Mouse (Mus musculus): ENCODE measurements around the gene Olfr1510. TPM values are rescaled to one million over a fixed set of nuclear protein-coding genes. Genes with fewer than 3 reads are reported as not detected.

Gene Olfr1510
- polyA plus RNA-seq, 1 experiment from 2014 or later = not detected

- 78% methylated on average over 2 of the region's 2 CpGs for WGBS
- no peaks in the 10 kb centered on the region for H3K36me3 ChIP-seq (ENCODE audit: control insufficient read depth, insufficient read depth, low read length)
- no peak within 1 kb of the TSS for H3K4me2 ChIP-seq (ENCODE audit: low read depth)
- ATAC-seq (ENCODE audit: insufficient read depth, low FRiP score, low TSS enrichment) (no peak), DNase-seq (ENCODE audit: low spot score) (no peak)
- no peak within 1 kb of the TSS for H3K27ac ChIP-seq (ENCODE audit: low read depth, low read length)
- no peak within 1 kb of the TSS for H3K9ac ChIP-seq (ENCODE audit: low read length)
- no peaks in the 10 kb centered on the region for H3K27me3 ChIP-seq (ENCODE audit: control insufficient read depth, insufficient read depth, low read length)
- no peaks in the 10 kb centered on the region for H3K4me1 ChIP-seq (ENCODE audit: control insufficient read depth, insufficient read depth, low read length)
- H3K9me3 ChIP-seq (ENCODE audit: control insufficient read depth, low read length) = no peaks in the 10 kb centered on the region
- H3K4me3 ChIP-seq (ENCODE audit: low read depth, low read length) = no peak within 1 kb of the TSS
These were observed 35.1 kb downstream of the Olfr1510 start, which contains the start of gene Olfr1512 for GRCm38 (mm10) chr14:52379068-52379467. Gene Olfr1512 (minus strand): TSS chr14:52379168.

- H3K27me3 ChIP-seq (ENCODE audit: control insufficient read depth, insufficient read depth, low read length) = no peaks in the 10 kb centered on the region
- no peak for DNase-seq (ENCODE audit: low spot score)
- H3K4me3 ChIP-seq (ENCODE audit: low read depth, low read length) = no peak overlapping the region
- H3K27ac ChIP-seq (ENCODE audit: low read depth, low read length) = no peak overlapping the region
- H3K9me3 ChIP-seq (ENCODE audit: control insufficient read depth, low read length) = no peaks in the 10 kb centered on the region
- ATAC-seq (ENCODE audit: insufficient read depth, low FRiP score, low TSS enrichment) = no peak
- WGBS = 88% methylated on average over 3 of the region's 3 CpGs
- H3K4me1 ChIP-seq (ENCODE audit: control insufficient read depth, insufficient read depth, low read length) = no peaks in the 10 kb centered on the region
- no peak overlapping the region for H3K4me2 ChIP-seq (ENCODE audit: low read depth)
- no peaks in the 10 kb centered on the region for H3K36me3 ChIP-seq (ENCODE audit: control insufficient read depth, insufficient read depth, low read length)
- no peak overlapping the region for H3K9ac ChIP-seq (ENCODE audit: low read length)
These were observed 45.4 kb downstream of the Olfr1510 start for GRCm38 (mm10) chr14:52368741-52369140.

Other genes with a start within 250 kb of the Olfr1510 start
- 69.9 and 75.0 TPM in 2 replicates for gene Supt16, start 217.0 kb downstream of the Olfr1510 start, polyA plus RNA-seq (2014; fragmentation: Nextera tagmentation; extraction: Ambion mirVana)
- 56.4 and 58.4 TPM in 2 replicates for gene Chd8, start 156.6 kb downstream of the Olfr1510 start, polyA plus RNA-seq (2014; fragmentation: Nextera tagmentation; extraction: Ambion mirVana)
- gene Tox4, start 135.2 kb downstream of the Olfr1510 start, polyA plus RNA-seq (2014; fragmentation: Nextera tagmentation; extraction: Ambion mirVana) = 52.0 and 54.9 TPM in 2 replicates
- 38.2 and 40.9 TPM in 2 replicates for gene Rab2b, start 134.8 kb downstream of the Olfr1510 start, polyA plus RNA-seq (2014; fragmentation: Nextera tagmentation; extraction: Ambion mirVana)
- gene Mettl3, start 109.2 kb downstream of the Olfr1510 start, polyA plus RNA-seq (2014; fragmentation: Nextera tagmentation; extraction: Ambion mirVana) = 47.1 and 54.6 TPM in 2 replicates
- gene Sall2, start 85.6 kb downstream of the Olfr1510 start, polyA plus RNA-seq (2014; fragmentation: Nextera tagmentation; extraction: Ambion mirVana) = 51.9 and 54.5 TPM in 2 replicates
- gene Olfr1513, start 58.0 kb downstream of the Olfr1510 start, polyA plus RNA-seq (2014; fragmentation: Nextera tagmentation; extraction: Ambion mirVana) = 0.48 TPM in 1 of 2 replicates, not detected in the other
- gene Olfr1512, start 35.2 kb downstream of the Olfr1510 start, polyA plus RNA-seq (2014; fragmentation: Nextera tagmentation; extraction: Ambion mirVana) = not detected in 2 replicates
- gene Olfr1511, start 17.0 kb downstream of the Olfr1510 start, polyA plus RNA-seq (2014; fragmentation: Nextera tagmentation; extraction: Ambion mirVana) = not detected in 2 replicates
- gene Olfr1509, start 28.6 kb upstream of the Olfr1510 start, polyA plus RNA-seq (2014; fragmentation: Nextera tagmentation; extraction: Ambion mirVana) = not detected in 2 replicates
- gene Olfr1508, start 53.1 kb upstream of the Olfr1510 start, polyA plus RNA-seq (2014; fragmentation: Nextera tagmentation; extraction: Ambion mirVana) = not detected in 2 replicates
- gene Olfr1507, start 81.4 kb upstream of the Olfr1510 start, polyA plus RNA-seq (2014; fragmentation: Nextera tagmentation; extraction: Ambion mirVana) = not detected in 2 replicates

All from neural tube, embryonic 11.5 days (tissue).